Mouse (Mus musculus): ENCODE measurements at regions not wholly inside any gene's neighbourhood (a gene's known extent, or its start where the extent isn't known, plus 50 kb on each side); places are given as distances from the start of the nearest gene placed in this dataset.

- no peaks in the 10 kb centered on the region for H3K27me3 ChIP-seq (replicated peaks)
- H3K4me2 ChIP-seq (replicated peaks) = no peak overlapping the region
- H3K4me3 ChIP-seq = no peak overlapping the region
- 72% methylated on average over 4 of the region's 4 CpGs for WGBS
- no peak overlapping the region for H3K27ac ChIP-seq
- H3K4me1 ChIP-seq = no peaks in the 10 kb centered on the region
- H3K36me3 ChIP-seq = no peaks in the 10 kb centered on the region
- H3K9ac ChIP-seq = no peak overlapping the region
- no peaks in the 10 kb centered on the region for H3K9me3 ChIP-seq
- ATAC-seq (ENCODE audit: low FRiP score, low read depth) = no peak
Observed at GRCm38 (mm10) chr4:79362522-79362921, 1150.8 kb upstream of the Ptprd start.

DNA sequence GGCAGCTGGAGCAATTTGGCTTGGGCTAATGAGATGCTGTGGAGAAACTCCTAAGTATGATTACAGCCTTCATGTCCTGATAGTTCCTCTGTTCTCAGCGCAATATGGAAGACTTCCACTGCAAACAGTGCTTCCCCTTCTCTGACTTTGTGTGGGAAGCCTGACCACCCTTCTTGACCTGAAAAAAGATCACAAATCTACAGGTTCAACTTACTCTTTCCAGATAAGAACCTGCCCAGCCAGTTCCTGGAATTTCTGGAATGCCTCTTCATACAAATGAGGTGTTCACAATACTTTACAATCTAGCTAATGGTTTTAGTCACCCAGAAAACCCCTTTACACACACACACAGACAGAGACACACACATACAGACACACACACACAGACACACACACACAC lies 1146.0 kb upstream of the Ptprd start:
- H3K36me3 ChIP-seq = no peaks in the 10 kb centered on the region
- no peaks in the 10 kb centered on the region for H3K4me1 ChIP-seq
- WGBS = 83% methylated on average over 1 of the region's 1 CpGs
- H3K4me3 ChIP-seq = no peak overlapping the region
- no peak for ATAC-seq (ENCODE audit: low FRiP score, low read depth)
- H3K4me2 ChIP-seq (replicated peaks) = no peak overlapping the region
- no peaks in the 10 kb centered on the region for H3K9me3 ChIP-seq
- H3K27me3 ChIP-seq (replicated peaks) = no peaks in the 10 kb centered on the region
- no peak overlapping the region for H3K9ac ChIP-seq
- no peak overlapping the region for H3K27ac ChIP-seq

DNA sequence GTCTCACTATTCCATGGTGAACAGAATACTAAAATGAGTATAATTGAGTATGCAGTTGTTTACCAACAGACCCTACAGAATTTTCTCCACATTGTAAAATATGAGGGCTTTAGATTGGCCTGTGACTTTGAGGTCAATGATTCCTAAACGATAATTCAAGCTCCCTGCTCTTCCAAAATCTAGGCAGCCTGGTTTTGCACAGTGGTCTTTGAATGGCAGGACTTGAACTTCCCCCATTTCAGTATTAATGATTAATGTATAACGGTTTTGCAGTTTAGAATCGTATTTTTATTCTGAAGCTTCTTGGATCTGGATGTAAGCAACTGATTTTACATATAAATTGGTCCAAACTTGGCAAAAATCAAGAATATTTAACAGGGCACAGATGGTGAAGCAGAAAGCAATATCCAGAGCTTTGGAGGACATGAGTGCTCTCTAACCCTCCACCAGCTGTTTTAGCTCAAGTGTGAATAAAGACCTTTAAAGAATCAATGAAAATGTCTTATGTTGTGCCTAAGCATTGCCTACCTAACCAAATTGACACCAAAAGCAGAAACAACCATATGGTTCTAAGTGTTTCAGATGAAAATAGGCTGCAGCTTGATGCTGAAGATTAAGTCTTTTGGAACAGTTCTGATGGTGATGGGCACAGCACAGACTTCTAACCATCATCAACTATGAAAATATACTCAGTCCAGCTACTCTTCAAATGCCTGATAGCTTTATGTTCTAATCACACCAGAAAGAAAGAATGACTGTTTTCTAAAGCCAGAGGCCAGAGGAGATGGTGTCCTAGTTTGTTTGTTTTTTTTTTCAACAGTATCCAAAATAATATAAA lies 1098.3 kb upstream of the Ptprd start:
- 76% methylated on average over 3 of the region's 3 CpGs for WGBS
- H3K4me3 ChIP-seq = no peak overlapping the region
- ATAC-seq (ENCODE audit: low FRiP score, low read depth) = no peak
- no peaks in the 10 kb centered on the region for H3K4me1 ChIP-seq
- no peaks in the 10 kb centered on the region for H3K27me3 ChIP-seq (replicated peaks)
- H3K9ac ChIP-seq = no peak overlapping the region
- no peak overlapping the region for H3K27ac ChIP-seq
- no peaks in the 10 kb centered on the region for H3K9me3 ChIP-seq
- no peaks in the 10 kb centered on the region for H3K36me3 ChIP-seq
- H3K4me2 ChIP-seq (replicated peaks) = no peak overlapping the region

DNA sequence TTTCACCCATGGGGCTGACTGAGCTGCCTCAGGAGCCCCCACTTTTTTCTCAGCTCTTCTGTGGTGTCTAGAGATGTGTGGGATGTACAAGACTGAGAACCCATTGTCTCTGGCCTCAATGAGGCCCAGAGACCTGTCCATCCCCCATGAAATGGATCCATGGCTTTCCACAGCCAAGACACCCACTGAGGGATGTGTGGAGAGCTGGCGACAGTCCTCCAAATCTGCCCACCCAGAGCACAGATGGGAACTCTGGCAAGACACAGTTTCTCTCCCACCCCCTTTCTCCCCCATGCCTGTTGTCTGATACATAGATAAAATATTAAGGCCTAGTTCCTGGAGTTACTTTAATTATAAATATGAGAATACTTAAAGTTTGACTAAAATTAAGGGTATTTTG lies 1079.3 kb upstream of the Ptprd start:
- no peaks in the 10 kb centered on the region for H3K4me1 ChIP-seq

GRCm38 (mm10) chr4:79265044-79265443 lies 1053.3 kb upstream of the Ptprd start:
- no peak overlapping the region for H3K27ac ChIP-seq
- no peaks in the 10 kb centered on the region for H3K9me3 ChIP-seq
- H3K4me2 ChIP-seq (replicated peaks) = no peak overlapping the region
- H3K4me1 ChIP-seq = no peaks in the 10 kb centered on the region
- no peak overlapping the region for H3K9ac ChIP-seq
- H3K27me3 ChIP-seq (replicated peaks) = no peaks in the 10 kb centered on the region
- ATAC-seq (ENCODE audit: low FRiP score, low read depth) = no peak
- WGBS = 88% methylated on average over 1 of the region's 1 CpGs
- no peak overlapping the region for H3K4me3 ChIP-seq
- no peaks in the 10 kb centered on the region for H3K36me3 ChIP-seq

More for the DNA sequence above, 1079.3 kb upstream of the Ptprd start:
- Histone ChIP-seq H3K9ac (no peak overlapping the region), H3K9me3 (no peaks in the 10 kb centered on the region), H3K4me2 (replicated peaks) (no peak overlapping the region), H3K4me3 (no peak overlapping the region), H3K27ac (no peak overlapping the region), H3K27me3 (replicated peaks) (no peaks in the 10 kb centered on the region), H3K36me3 (no peaks in the 10 kb centered on the region)
- ATAC-seq (ENCODE audit: low FRiP score, low read depth) = 0 out of 2 replicates have a peak, but pooled peaks have one; percentile 17
- 83% methylated on average over 1 of the region's 1 CpGs for WGBS

DNA sequence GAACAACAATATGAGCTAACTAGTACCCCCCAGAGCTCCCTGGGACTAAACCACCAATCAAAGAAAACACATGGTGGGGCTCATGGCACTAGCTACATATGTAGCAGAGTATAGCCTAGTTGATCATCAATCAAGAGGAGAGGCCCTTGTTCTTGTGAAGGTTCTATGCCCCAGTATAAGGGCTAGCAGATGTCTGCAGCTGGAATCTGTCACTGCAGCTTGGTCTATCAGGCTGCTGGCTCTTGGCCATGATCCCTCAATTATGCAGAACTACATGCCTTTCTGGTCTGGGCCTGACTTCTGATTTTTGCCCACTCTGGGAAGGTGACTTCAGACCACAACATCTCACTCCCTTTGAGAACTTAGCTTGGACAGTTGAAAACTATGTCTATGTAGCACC lies 1031.4 kb upstream of the Ptprd start:
- Histone ChIP-seq H3K4me3 (no peak overlapping the region), H3K9ac (no peak overlapping the region), H3K27me3 (replicated peaks) (no peaks in the 10 kb centered on the region), H3K4me1 (no peaks in the 10 kb centered on the region), H3K4me2 (replicated peaks) (no peak overlapping the region), H3K36me3 (no peaks in the 10 kb centered on the region), H3K27ac (no peak overlapping the region), H3K9me3 (no peaks in the 10 kb centered on the region)
- ATAC-seq (ENCODE audit: low FRiP score, low read depth) = no peak

GRCm38 (mm10) chr4:79241647-79242046 lies 1029.9 kb upstream of the Ptprd start:
- WGBS = 89% methylated on average over 1 of the region's 1 CpGs
- H3K27ac ChIP-seq = no peak overlapping the region
- no peak overlapping the region for H3K4me2 ChIP-seq (replicated peaks)
- H3K4me3 ChIP-seq = no peak overlapping the region
- H3K36me3 ChIP-seq = no peaks in the 10 kb centered on the region
- H3K9me3 ChIP-seq = no peaks in the 10 kb centered on the region
- no peak for ATAC-seq (ENCODE audit: low FRiP score, low read depth)
- no peak overlapping the region for H3K9ac ChIP-seq
- no peaks in the 10 kb centered on the region for H3K27me3 ChIP-seq (replicated peaks)
- H3K4me1 ChIP-seq = no peaks in the 10 kb centered on the region

DNA sequence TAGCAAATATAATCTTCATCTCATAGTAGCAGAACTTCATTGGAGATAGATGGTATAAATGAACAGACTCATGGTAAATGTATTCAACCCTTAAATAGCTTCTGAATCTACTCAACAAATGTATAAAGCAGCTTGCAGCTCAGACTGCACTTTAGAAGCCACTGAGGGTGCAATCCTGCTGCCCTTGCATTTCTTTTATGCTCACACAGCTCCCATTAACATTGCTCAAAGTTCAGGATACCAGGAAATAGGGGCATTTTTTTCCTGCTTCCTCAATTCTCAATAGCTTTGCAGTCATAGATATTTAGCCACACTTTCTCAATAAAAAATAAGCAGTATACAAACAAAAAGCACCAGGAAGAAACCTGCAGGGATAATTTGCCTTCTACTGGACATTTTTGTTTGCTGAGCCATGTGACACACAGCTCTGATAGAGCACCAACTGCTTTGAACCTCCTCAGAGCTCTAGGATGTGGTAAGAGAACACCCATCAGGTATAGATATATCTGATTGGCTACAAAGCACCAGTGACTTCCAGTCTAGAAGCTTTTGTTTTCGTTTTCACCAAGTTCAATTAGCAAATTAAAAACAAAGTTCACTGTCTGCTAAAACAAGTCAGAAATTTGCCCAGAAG lies 1012.5 kb upstream of the Ptprd start:
- Histone ChIP-seq H3K9me3 (peaks cover 7% of the 10 kb centered on the region; the same call in 1 of the 2 replicates), H3K4me1 (no peaks in the 10 kb centered on the region), H3K9ac (no peak overlapping the region), H3K27ac (no peak overlapping the region), H3K4me3 (no peak overlapping the region), H3K27me3 (replicated peaks) (no peaks in the 10 kb centered on the region), H3K4me2 (replicated peaks) (no peak overlapping the region), H3K36me3 (no peaks in the 10 kb centered on the region)
- ATAC-seq (ENCODE audit: low FRiP score, low read depth) = no peak
- WGBS = 59% methylated on average over 1 of the region's 1 CpGs
